Mouse (Mus musculus) embryonic fibroblast, embryonic 13.5 days (primary cell): ENCODE measurements around the gene Mrpl23. TPM values are rescaled to one million over a fixed set of nuclear protein-coding genes. Genes with fewer than 3 reads are reported as not detected.

Experiments used
- H3K27ac ChIP-seq: 2 replicates; pipeline ENCODE4 v1.5.1; 2012; ENCODE audit warnings: low read length, control low read depth, inconsistent platforms; ENCODE audit not compliant: insufficient read depth
- H3K4me1 ChIP-seq: 2 replicates; pipeline ENCODE4 v1.6.1; 2011; ENCODE audit warnings: low read length; ENCODE audit not compliant: control insufficient read depth, insufficient read depth
- H3K4me3 ChIP-seq: 2 replicates; pipeline ENCODE4 v1.5.1; 2011; ENCODE audit warnings: mild to moderate bottlenecking, control low read depth, low read length; ENCODE audit not compliant: insufficient read depth
- CTCF ChIP-seq: IDR thresholded peaks from 2 replicates; pipeline ENCODE4 v1.5.1; 2011; ENCODE audit warnings: mild to moderate bottlenecking, control low read depth, low read length, moderate library complexity, borderline replicate concordance; ENCODE audit not compliant: insufficient read depth
- POLR2A ChIP-seq: IDR thresholded peaks from 2 replicates; pipeline ENCODE4 v1.6.1; 2011; ENCODE audit warnings: low read depth, mild to moderate bottlenecking, control low read depth, low read length, moderate library complexity
- polyA plus RNA-seq: library from polyadenylated mRNA; stranded (reverse); fragments of >200 nt; gene quantifications from 2 replicates; pipeline ENCODE4 v1.2.4, GENCODE M21; 2011; ENCODE audit warnings: low read depth; ENCODE audit not compliant: missing spikeins, insufficient read length

The Mrpl23 gene
- polyA plus RNA-seq, 1 experiment = 8.2 TPM

GRCm38 (mm10) chr7:142549941-142550763, 17.7 kb downstream of the Mrpl23 start:
- TF ChIP-seq POLR2A = no peak
- no peak; the same call in 1 of the 2 replicates for TF ChIP-seq CTCF
- no peak overlapping the region for H3K4me3 ChIP-seq
- H3K27ac ChIP-seq = no peak overlapping the region
- no peaks in the 10 kb centered on the region for H3K4me1 ChIP-seq

GRCm38 (mm10) chr7:142550935-142551373, 18.5 kb downstream of the Mrpl23 start:
- TF ChIP-seq CTCF = no peak
- TF ChIP-seq POLR2A = no peak
- Histone ChIP-seq H3K4me3 (no peak overlapping the region), H3K4me1 (no peaks in the 10 kb centered on the region), H3K27ac (no peak overlapping the region)

GRCm38 (mm10) chr7:142551691-142552090, 19.2 kb downstream of the Mrpl23 start:
- TF ChIP-seq CTCF = no peak
- no peak for TF ChIP-seq POLR2A
- no peaks in the 10 kb centered on the region for H3K4me1 ChIP-seq
- H3K27ac ChIP-seq = no peak overlapping the region
- H3K4me3 ChIP-seq = no peak overlapping the region

GRCm38 (mm10) chr7:142552591-142553416, 20.3 kb downstream of the Mrpl23 start:
- Histone ChIP-seq H3K4me1 (no peaks in the 10 kb centered on the region), H3K27ac (no peak overlapping the region), H3K4me3 (no peak overlapping the region)
- TF ChIP-seq CTCF (no peak), POLR2A (no peak)

- H3K27ac ChIP-seq = no peak overlapping the region
- H3K4me3 ChIP-seq = no peak overlapping the region
- TF ChIP-seq CTCF = no peak
- TF ChIP-seq POLR2A = no peak
- H3K4me1 ChIP-seq = no peaks in the 10 kb centered on the region
Measured at GRCm38 (mm10) chr7:142553417-142554335, 21.2 kb downstream of the Mrpl23 start.

GRCm38 (mm10) chr7:142554625-142555024, 22.1 kb downstream of the Mrpl23 start:
- TF ChIP-seq POLR2A (no peak), CTCF (no peak)
- no peak overlapping the region for H3K4me3 ChIP-seq
- H3K27ac ChIP-seq = no peak overlapping the region
- H3K4me1 ChIP-seq = no peaks in the 10 kb centered on the region

GRCm38 (mm10) chr7:142555366-142556088, 23.0 kb downstream of the Mrpl23 start:
- TF ChIP-seq POLR2A (no peak), CTCF (no peak)
- no peak overlapping the region for H3K27ac ChIP-seq
- H3K4me3 ChIP-seq = no peak overlapping the region
- no peaks in the 10 kb centered on the region for H3K4me1 ChIP-seq

- Histone ChIP-seq H3K4me1 (no peaks in the 10 kb centered on the region), H3K27ac (no peak overlapping the region), H3K4me3 (no peak overlapping the region)
- TF ChIP-seq CTCF (no peak), POLR2A (no peak)
Measured at GRCm38 (mm10) chr7:142556089-142556476, 23.6 kb downstream of the Mrpl23 start.

- Histone ChIP-seq H3K4me3 (no peak overlapping the region), H3K27ac (no peak overlapping the region), H3K4me1 (peaks cover 2% of the 10 kb centered on the region; the same call in 1 of the 2 replicates)
- TF ChIP-seq POLR2A (no peak), CTCF (no peak)
Measured at GRCm38 (mm10) chr7:142557696-142558095, 25.2 kb downstream of the Mrpl23 start.
